Mouse (Mus musculus) myocyte (in vitro differentiated cells): ENCODE results near the gene Smg7.

Source experiments
- MAX ChIP-seq: IDR thresholded peaks from one replicate; pipeline ENCODE4 v1.6.1; 2011; ENCODE audit warnings: low read depth, mild to moderate bottlenecking, control low read depth
- MYOD1 ChIP-seq, 3 experiments: IDR thresholded peaks; one replicate each; pipeline ENCODE4 v1.6.1; 2011; ENCODE audit warnings: control low read depth in 2 of 3, low read depth in 2 of 3, mild to moderate bottlenecking in 2 of 3, moderate library complexity in 1 of 3; ENCODE audit not compliant: insufficient read length in 2 of 3, control insufficient read depth in 1 of 3
- MYOG ChIP-seq, 3 experiments: IDR thresholded peaks; one replicate each; pipeline ENCODE4 v1.6.1; 2011; ENCODE audit warnings: control low read depth in 2 of 3, low read depth in 2 of 3, mild to moderate bottlenecking in 2 of 3; ENCODE audit not compliant: insufficient read length in 2 of 3, control insufficient read depth in 1 of 3, insufficient read depth in 1 of 3
- POLR2A ChIP-seq: IDR thresholded peaks from one replicate; pipeline ENCODE4 v1.6.1; 2011; ENCODE audit warnings: low read depth, mild to moderate bottlenecking, control low read depth, moderate library complexity; ENCODE audit not compliant: insufficient read length

- no peak for TF ChIP-seq MYOD1 (IDR thresholded peaks at IDR 0.05; ENCODE audit: control insufficient read depth in 1 of 3, insufficient read length in 2 of 3, low read depth in 2 of 3)
- TF ChIP-seq MAX, result no peak
- no peak for TF ChIP-seq POLR2A
- TF ChIP-seq MYOG (IDR thresholded peaks at IDR 0.05; ENCODE audit: control insufficient read depth in 1 of 3, insufficient read depth in 1 of 3, insufficient read length in 2 of 3, low read depth in 2 of 3), result no peak
Measured at GRCm38 (mm10) chr1:152795688-152796255, 106.7 kb downstream of the Smg7 start.
